Mouse (Mus musculus) bone marrow macrophage, adult 2 months (primary cell): ENCODE results near the gene Abo.

Experiments used
- CTCF ChIP-seq: IDR thresholded peaks from 2 replicates; pipeline ENCODE4 v1.5.1; 2012; ENCODE audit warnings: low read depth, mild to moderate bottlenecking, low read length, moderate library complexity
- POLR2A ChIP-seq: IDR thresholded peaks from 2 replicates; pipeline ENCODE4 v1.6.1; 2012; ENCODE audit warnings: mild to moderate bottlenecking, low read depth, low read length, borderline replicate concordance

- TF ChIP-seq CTCF (peak; percentile 76), POLR2A (no peak)
Observed at GRCm38 (mm10) chr2:26907109-26907508, 42.3 kb upstream of the Abo start.
